Mouse (Mus musculus) liver, postnatal 0 days (tissue): ENCODE results near the gene Fhad1.

ENCODE experiments used
- CTCF ChIP-seq: sonication (generic); IDR thresholded peaks from 2 replicates; pipeline ENCODE4 v1.5.1; 2016; ENCODE audit warnings: antibody characterized with exemption, low read depth
- EP300 ChIP-seq: IDR thresholded peaks from 2 replicates; pipeline ENCODE4 v1.6.1; 2016; ENCODE audit warnings: antibody characterized with exemption, low read depth, mild to moderate bottlenecking

DNA sequence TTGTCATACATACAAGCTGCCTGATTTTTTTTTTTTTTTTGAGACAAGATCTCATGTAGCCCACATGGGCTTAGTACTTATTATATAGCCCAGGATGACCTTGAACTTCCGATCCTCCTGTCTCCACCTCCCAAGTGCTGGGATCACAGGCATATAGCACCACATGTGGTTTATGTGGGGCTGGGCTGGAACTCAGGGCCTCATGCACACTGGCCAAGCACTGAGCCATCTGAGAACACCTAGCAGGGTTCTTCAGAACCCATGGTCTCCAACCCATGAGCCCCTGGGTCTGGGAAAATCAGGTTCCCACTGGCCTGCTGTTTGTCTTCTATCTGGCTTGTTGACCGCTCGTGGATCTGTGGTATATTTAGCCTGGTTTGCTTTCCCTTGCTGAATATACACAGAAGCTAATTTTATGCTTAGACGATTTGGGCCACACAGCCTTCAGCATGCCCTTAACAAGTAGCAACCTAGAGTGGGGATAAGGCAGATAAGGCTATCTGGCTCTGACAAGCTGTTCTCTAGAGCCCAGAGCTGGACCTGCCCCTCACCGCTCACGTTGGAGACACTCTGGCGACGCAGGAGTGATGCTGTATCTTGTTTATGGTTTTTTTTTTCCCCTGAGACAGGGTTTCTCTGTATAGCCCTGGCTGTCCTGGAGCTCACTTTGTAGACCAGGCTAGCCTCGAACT is 24.9 kb upstream of the Fhad1 start:
- TF ChIP-seq EP300 (peak; percentile 80), CTCF (no peak)
